Mouse (Mus musculus): ENCODE data around the gene Pold4. TPM values are rescaled to one million over a fixed set of nuclear protein-coding genes. Genes with fewer than 3 reads are reported as not detected.
A peak's percentile ranks its signal among the peaks of the same experiment; 100 is the strongest.

Pold4 gene
- polyA plus RNA-seq, 1 experiment from 2014 or later, result 18.7 TPM

DNA sequence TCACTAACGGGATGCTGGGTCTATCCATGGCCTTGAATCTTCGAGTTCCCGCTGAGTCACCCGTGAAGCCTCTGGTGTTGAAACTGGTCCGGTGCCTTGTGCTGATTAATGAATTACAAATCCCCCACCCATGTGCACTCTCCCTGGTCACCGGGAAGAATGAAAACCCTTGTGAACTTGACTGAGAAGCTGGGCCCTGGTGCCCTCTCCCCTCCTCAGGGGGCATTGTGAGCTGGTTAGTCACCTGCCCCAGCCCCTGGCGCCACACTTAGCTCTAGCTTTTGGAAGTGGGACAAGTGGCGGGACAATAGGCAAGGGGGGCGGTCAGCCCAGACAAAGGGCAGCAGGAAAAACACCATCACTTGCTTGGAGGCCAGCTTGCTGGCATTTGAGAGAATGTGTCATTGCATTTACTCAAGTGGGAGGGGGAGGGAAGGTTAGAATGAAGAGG, 18.1 kb upstream of the Pold4 start:
- Histone ChIP-seq H3K36me3 (no peaks in the 10 kb centered on the region), H3K4me3 (peak overlapping the region; percentile 75), H3K9me3 (no peaks in the 10 kb centered on the region), H3K27me3 (ENCODE audit: insufficient read depth, poor library complexity, severe bottlenecking) (peaks cover 96% of the 10 kb centered on the region), H3K27ac (peak overlapping the region; percentile 91), H3K4me1 (peaks cover 67% of the 10 kb centered on the region)
- no peak for DNase-seq (ENCODE audit: low spot score)
- WGBS, result 4% methylated on average over 9 of the region's 9 CpGs

DNA sequence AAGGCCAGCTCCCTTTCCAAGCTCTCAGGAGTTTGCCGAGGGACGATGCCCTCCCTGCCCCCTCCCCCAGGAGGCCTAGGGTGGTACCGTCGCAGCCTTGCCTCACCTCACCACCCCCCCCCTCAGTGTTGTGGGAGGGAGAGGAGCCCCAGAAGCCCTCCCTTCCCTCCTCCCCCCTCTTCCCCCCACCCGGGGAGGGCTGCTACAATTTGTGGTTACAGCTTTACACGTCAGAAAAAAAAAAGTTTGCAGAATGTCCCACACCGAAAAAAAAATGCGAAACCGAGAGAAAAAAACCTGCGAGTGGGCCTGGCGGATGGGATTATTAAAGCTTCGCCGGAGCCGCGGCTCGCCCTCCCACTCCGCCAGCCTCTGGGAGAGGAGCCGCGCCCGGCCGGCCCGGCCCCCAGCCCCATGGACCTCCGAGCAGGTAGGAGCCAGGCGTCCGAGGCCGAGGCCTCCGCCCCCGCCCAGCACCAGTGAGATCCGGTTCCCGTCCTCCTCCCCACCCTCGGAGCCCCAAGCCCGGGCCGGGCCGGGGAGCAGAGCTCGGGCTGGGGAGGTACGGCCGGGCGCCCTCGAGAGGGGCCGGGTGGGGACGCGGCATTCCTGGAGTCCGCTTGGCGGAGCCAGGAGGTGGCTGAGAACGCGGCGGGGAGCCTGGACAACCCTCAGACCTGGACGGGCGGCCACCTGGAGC, 17.5 kb upstream of the Pold4 start, which contains the start of the genes Clcf1 and AC109138.7:
Clcf1 (plus strand) TSS at position 168 of the 700 bp plus-strand sequence.
AC109138.7 (plus strand) TSS at position 287 of the 700 bp plus-strand sequence.
- Histone ChIP-seq H3K27ac (peak within 1 kb of the TSS; percentile 91), H3K36me3 (no peaks in the 10 kb centered on the region), H3K9me3 (no peaks in the 10 kb centered on the region), H3K4me3 (peak within 1 kb of the TSS; percentile 75), H3K4me1 (peaks cover 62% of the 10 kb centered on the region), H3K27me3 (ENCODE audit: insufficient read depth, poor library complexity, severe bottlenecking) (peaks cover 89% of the 10 kb centered on the region)
- DNase-seq (ENCODE audit: low spot score), result no peak
- under 1% methylated on average over 49 of the region's 49 CpGs for WGBS

DNA sequence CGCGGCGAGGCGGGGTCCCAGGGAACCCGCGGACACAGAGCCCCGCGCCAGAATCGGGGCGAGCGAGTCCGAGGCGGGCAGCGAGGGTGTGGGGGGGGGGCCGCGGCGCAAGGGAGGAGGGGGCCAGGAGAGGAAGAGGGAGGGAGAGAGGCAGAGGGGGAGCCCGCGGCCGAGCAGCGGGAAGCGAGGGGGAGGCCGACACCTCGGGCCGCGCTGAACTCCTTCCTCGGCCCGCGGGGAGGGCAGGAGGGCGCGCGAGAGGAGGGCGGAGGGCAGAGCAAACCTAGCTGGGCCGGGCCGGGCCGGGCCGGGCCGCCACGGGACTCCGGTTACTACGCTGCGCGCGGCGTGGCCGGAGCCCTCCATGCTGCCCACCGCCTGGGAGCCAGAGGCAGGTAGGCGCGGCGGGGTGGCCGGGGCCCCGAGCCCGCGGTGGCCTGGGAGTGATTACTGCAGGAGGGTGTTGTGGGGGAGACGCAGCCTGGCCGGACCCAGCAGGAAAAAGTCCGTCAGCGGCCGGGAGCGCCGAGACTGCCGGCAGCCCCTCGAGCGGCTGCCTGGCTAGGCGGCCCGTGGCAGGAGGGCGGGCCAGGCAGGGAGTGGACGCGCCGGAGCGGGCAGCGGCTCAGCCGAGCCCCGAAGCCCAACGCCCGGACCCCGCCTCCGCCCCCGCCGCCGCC, 16.8 kb upstream of the Pold4 start:
- Histone ChIP-seq H3K36me3 (no peaks in the 10 kb centered on the region), H3K4me1 (peaks cover 62% of the 10 kb centered on the region), H3K4me3 (peak overlapping the region; percentile 75), H3K9me3 (no peaks in the 10 kb centered on the region), H3K27me3 (ENCODE audit: insufficient read depth, poor library complexity, severe bottlenecking) (peaks cover 87% of the 10 kb centered on the region), H3K27ac (peak overlapping the region; percentile 91)
- under 1% methylated on average over 52 of the region's 81 CpGs for WGBS
- no peak for DNase-seq (ENCODE audit: low spot score)

DNA sequence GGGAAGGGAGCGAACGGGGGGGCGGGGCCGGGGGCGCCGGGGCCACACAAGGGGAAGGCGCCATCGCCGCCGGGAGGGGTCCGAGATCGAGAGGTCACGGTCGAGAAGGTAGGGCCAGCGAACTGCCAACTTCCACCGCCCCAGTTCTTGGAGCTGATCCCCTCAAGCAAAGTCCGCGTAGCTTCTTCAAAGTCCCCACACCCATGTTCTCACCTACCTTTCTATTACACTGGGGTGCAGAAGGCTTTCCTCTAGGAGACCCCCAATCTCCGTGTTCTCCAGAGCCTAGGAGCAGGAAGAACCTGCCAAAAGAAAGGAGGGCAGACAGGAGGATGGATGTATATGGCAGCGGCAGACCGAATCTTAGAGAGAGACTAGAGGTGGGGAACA, 16.3 kb upstream of the Pold4 start:
- 3% methylated on average over 20 of the region's 21 CpGs for WGBS
- Histone ChIP-seq H3K9me3 (no peaks in the 10 kb centered on the region), H3K36me3 (0 out of 2 replicates have a peak, but pooled peaks cover 1% of the 10 kb centered on the region), H3K27me3 (ENCODE audit: insufficient read depth, poor library complexity, severe bottlenecking) (peaks cover 87% of the 10 kb centered on the region), H3K27ac (peak overlapping the region; percentile 91), H3K4me1 (peaks cover 67% of the 10 kb centered on the region), H3K4me3 (peak overlapping the region; percentile 75)
- no peak for DNase-seq (ENCODE audit: low spot score)

DNA sequence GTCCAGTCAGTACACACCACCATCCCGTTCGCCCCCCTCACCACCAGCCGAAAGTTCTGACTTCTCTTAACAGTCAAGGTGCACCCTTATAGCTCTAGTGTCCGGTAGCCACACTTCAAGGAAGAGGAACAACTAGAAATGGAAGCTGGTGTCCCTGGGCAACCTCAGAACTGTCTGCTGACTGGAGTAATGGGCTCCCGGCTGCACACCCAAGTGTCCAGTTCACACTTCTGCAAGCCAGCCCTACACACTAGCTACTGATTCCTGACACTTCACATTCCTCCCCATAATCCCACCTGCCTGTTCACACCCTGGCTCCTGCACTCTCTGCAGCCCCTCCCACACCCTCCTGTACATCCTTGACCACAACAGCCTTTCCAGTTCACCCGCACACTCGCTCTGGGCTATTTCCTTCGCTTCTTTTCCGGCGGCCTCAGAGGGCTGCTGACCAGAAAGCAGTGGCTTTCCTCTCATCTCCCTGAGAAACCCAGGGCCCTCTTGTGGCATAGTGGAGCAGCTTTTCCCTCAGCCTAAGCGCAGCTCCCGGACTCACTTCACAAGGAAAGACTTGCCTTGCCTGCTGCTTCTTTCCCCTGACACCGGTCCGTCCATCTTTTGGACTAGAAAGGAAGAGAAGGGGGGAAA, 15.5 kb upstream of the Pold4 start:
- Histone ChIP-seq H3K4me1 (peaks cover 74% of the 10 kb centered on the region), H3K27me3 (ENCODE audit: insufficient read depth, poor library complexity, severe bottlenecking) (peaks cover 87% of the 10 kb centered on the region), H3K36me3 (0 out of 2 replicates have a peak, but pooled peaks cover 3% of the 10 kb centered on the region), H3K27ac (peak overlapping the region; percentile 13; the same call in 1 of the 2 replicates), H3K4me3 (peak overlapping the region; percentile 31), H3K9me3 (no peaks in the 10 kb centered on the region)
- DNase-seq (ENCODE audit: low spot score), result no peak
- WGBS, result 14% methylated on average over 14 of the region's 14 CpGs

DNA sequence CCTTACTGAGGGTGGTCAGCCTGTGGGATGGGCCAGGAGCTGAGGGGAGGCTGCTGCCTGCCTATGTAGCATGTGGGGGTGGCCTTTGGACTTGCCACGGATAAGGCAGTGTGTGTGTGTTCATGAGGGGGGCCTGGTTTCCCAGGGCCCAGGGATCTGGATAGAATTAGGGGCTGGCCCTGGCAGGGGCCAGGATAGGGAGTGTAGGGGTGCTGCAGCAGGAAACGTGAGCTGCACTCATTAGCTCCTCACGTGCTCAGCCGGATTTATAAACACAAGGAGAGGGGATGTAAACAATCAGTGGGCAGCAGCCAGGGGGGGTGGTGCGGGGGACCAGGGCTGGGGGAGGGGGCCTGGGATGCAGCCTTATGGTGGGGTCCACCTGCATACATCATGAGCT, 14.6 kb upstream of the Pold4 start:
- H3K9me3 ChIP-seq, result no peaks in the 10 kb centered on the region
- peaks cover 6% of the 10 kb centered on the region; the same call in 1 of the 2 replicates for H3K36me3 ChIP-seq
- WGBS, result 9% methylated on average over 5 of the region's 5 CpGs
- no peak for DNase-seq (ENCODE audit: low spot score)
- H3K27ac ChIP-seq, result peak overlapping the region; percentile 13; the same call in 1 of the 2 replicates
- H3K4me3 ChIP-seq, result no peak overlapping the region; the same call in 1 of the 2 replicates
- H3K4me1 ChIP-seq, result peaks cover 77% of the 10 kb centered on the region
- peaks cover 86% of the 10 kb centered on the region for H3K27me3 ChIP-seq (ENCODE audit: insufficient read depth, poor library complexity, severe bottlenecking)

DNA sequence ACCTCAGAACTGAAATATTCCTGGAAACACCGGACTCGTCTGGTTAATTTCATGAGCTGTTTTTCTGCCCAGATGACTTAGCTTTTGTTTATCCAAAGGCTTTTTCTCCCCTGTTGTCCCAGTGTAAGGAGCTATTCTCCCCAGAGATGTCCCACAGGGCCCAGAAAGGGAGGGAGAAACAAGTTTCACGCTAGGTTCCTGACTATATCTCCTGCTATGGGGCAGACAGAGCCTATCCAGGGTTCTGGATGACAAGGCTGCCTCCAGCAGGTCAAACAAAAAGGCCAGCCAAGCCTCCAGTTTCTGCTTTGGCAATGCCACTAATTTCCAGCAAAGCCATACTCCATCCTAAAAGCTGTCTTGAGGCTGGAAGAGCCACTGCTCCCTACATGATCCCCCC, 13.8 kb upstream of the Pold4 start:
- 41% methylated on average over 3 of the region's 3 CpGs for WGBS
- no peak overlapping the region for H3K27ac ChIP-seq

DNA sequence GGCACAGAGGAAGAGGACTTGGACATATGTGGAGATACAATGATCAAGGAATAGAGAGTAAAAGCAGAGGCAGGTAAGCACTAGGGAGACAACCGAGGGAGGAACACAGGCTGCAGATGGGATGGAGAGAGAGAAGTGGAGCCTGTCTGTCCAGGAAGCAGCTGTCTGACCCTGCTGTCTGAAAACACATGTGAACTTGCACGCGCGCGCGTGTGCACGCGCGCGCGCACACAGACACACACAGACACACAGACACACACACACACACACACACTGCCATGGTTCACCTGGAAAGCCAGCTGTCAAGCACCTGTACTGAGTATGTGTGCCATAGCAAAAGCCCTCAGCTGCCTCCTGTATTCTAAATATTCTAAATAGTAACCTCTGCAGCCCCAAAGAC, 13.4 kb upstream of the Pold4 start:
- Histone ChIP-seq H3K27me3 (ENCODE audit: insufficient read depth, poor library complexity, severe bottlenecking) (peaks cover 80% of the 10 kb centered on the region), H3K4me1 (peaks cover 70% of the 10 kb centered on the region), H3K9me3 (no peaks in the 10 kb centered on the region), H3K4me3 (no peak overlapping the region), H3K27ac (no peak overlapping the region), H3K36me3 (peaks cover 12% of the 10 kb centered on the region; the same call in 1 of the 2 replicates)
- no peak for DNase-seq (ENCODE audit: low spot score)
- WGBS, result 68% methylated on average over 2 of the region's 11 CpGs

More for the DNA sequence above, 13.8 kb upstream of the Pold4 start:
- Histone ChIP-seq H3K9me3 (no peaks in the 10 kb centered on the region), H3K4me1 (peaks cover 73% of the 10 kb centered on the region), H3K4me3 (no peak overlapping the region), H3K27me3 (ENCODE audit: insufficient read depth, poor library complexity, severe bottlenecking) (peaks cover 85% of the 10 kb centered on the region), H3K36me3 (peaks cover 12% of the 10 kb centered on the region; the same call in 1 of the 2 replicates)
- DNase-seq (ENCODE audit: low spot score), result no peak

DNA sequence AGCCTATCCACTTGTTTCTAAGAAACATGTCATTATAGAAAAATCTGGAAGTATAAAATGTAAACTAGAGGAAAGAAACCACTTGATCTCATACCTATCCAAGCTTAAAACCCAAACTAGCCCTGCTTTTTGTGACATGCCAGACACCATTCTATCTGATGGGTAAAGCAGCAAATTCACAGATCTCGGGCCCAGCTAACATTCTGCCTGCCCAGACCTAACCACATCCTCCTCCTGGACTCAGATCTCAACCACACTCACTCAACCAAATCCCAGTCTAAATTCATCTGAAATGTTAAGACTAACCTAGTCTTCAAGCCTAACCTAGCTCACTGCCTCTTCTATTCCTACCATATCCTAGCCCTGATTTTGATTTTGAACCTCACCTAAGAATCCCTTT, 12.9 kb upstream of the Pold4 start:
- H3K36me3 ChIP-seq, result peaks cover 12% of the 10 kb centered on the region; the same call in 1 of the 2 replicates
- H3K27ac ChIP-seq, result no peak overlapping the region
- H3K4me1 ChIP-seq, result peaks cover 66% of the 10 kb centered on the region
- no peaks in the 10 kb centered on the region for H3K9me3 ChIP-seq
- 64% methylated on average over 1 of the region's 1 CpGs for WGBS
- H3K4me3 ChIP-seq, result no peak overlapping the region
- H3K27me3 ChIP-seq (ENCODE audit: insufficient read depth, poor library complexity, severe bottlenecking), result peaks cover 75% of the 10 kb centered on the region
- DNase-seq (ENCODE audit: low spot score), result no peak

DNA sequence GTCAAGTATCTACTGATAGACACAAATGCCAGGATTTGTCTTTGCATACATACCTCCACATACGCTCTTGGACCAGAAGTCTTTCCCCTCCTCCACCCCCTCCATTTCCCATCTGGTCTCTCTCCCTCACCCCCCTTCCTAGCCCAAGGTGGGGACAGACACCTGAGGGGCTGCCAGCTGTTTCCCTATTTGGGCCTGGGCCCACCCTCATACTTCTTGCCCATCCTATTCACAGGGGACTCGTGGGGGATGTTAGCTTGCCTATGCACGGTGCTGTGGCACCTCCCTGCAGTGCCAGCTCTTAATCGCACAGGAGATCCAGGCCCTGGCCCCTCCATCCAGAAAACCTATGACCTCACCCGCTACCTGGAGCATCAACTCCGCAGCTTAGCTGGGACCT, 11.8 kb upstream of the Pold4 start:
- peak overlapping the region; percentile 63; the same call in 1 of the 2 replicates for H3K27ac ChIP-seq

DNA sequence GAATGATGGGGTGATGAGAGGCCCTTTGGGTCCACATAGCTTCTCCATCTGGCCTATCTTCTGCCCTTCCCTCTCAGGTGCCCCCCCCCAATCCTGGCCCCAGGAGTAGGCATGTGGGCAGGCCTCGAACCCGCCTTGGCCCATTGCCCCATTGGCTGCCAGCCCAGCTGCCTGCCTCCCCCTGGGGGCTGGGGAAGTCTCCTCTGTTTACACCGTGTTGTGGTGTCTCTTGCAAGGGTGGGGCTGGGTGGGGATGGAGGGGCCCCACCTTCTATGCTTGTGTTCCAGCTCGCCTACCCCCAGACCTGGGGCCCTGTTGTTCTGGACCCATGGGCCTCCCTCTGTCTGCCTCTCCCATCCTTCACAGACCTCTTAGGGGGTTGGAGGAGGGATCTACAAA, 11.3 kb upstream of the Pold4 start:
- Histone ChIP-seq H3K27ac (peak overlapping the region; percentile 63), H3K4me3 (no peak overlapping the region), H3K27me3 (ENCODE audit: insufficient read depth, poor library complexity, severe bottlenecking) (peaks cover 60% of the 10 kb centered on the region), H3K9me3 (no peaks in the 10 kb centered on the region), H3K4me1 (peaks cover 50% of the 10 kb centered on the region), H3K36me3 (peaks cover 12% of the 10 kb centered on the region; the same call in 1 of the 2 replicates)
- 64% methylated on average over 4 of the region's 4 CpGs for WGBS
- no peak for DNase-seq (ENCODE audit: low spot score)

More for the DNA sequence above, 11.8 kb upstream of the Pold4 start:
- WGBS, result 83% methylated on average over 6 of the region's 6 CpGs
- Histone ChIP-seq H3K9me3 (no peaks in the 10 kb centered on the region), H3K4me1 (peaks cover 54% of the 10 kb centered on the region), H3K27me3 (ENCODE audit: insufficient read depth, poor library complexity, severe bottlenecking) (peaks cover 65% of the 10 kb centered on the region), H3K4me3 (no peak overlapping the region), H3K36me3 (peaks cover 12% of the 10 kb centered on the region; the same call in 1 of the 2 replicates)
- no peak for DNase-seq (ENCODE audit: low spot score)

DNA sequence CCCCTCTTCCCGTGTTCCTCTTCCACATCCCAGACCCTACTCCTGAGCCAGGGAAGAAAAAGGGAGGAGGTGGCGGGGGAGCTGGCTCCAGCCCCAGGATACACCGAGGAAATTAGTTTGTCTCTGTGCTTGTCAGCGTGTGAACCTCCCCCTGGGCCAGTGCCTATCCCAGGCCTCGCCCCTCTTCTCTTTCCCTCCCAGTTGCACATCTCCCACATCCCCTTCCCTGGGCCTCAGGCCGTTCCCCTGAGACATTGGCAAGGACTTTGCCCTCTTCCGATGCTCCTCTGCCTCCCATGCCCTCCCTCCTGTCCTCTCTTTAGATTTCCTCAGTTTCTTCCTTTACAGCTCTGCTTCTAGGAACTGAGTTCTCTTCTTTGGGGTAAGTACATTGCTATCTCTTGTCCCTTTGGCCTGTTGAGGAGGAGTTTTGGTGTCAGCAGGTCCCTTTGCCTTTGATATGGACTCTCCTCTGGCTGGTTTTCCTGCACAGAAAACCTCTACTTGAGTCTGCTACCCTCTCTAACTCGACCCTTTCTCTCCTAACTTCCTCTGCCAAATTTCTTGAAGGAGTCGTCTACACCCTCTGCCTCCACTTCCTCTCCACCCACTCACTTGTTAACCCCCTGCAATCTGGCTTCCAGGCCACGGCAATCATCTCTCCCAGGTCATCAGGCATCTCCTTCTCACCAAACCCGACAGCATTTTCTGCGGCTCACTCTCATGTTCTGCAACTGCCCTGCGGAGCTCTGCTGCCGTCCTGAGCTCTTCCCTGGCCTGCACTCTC, 10.5 kb upstream of the Pold4 start:
- DNase-seq (ENCODE audit: low spot score), result no peak
- Histone ChIP-seq H3K36me3 (peaks cover 12% of the 10 kb centered on the region; the same call in 1 of the 2 replicates), H3K27ac (peak overlapping the region; percentile 63), H3K9me3 (no peaks in the 10 kb centered on the region), H3K4me3 (0 out of 2 replicates have a peak overlapping the region, but pooled peaks have one; percentile 8), H3K27me3 (ENCODE audit: insufficient read depth, poor library complexity, severe bottlenecking) (peaks cover 53% of the 10 kb centered on the region), H3K4me1 (peaks cover 43% of the 10 kb centered on the region)
- WGBS, result 36% methylated on average over 14 of the region's 14 CpGs

All from heart, embryonic 10.5 days (tissue).